Mouse (Mus musculus): ENCODE measurements around the gene Atp1a2. TPM values are rescaled to one million over a fixed set of nuclear protein-coding genes. Genes with fewer than 3 reads are reported as not detected.

Gene Atp1a2
- polyA plus RNA-seq, 1 experiment from 2014 or later: 17.6 TPM

DNA sequence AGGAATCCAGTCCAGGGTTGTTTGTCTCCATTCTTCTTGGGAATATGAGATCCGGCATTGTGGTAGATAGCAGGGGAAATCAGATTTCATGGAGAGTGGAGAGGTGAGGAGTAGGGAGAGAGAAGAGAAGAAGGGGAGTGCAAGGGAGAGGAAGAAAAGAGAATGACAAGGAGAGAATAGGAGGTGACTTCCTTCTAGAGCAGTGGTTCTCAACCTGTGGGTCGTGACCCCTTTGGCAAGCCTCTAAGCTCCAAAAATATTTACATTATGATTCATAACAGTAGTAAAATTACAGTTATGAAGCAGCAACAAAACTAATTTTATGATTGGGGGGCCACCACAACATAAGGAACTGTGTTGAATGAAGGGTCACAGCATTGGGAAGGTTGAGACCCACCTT is 35.1 kb upstream of the Atp1a2 start:
- no peak for ATAC-seq
- H3K27ac ChIP-seq: no peak overlapping the region
- no peaks in the 10 kb centered on the region for H3K27me3 ChIP-seq
- H3K9me3 ChIP-seq (replicated peaks): no peaks in the 10 kb centered on the region
- H3K36me3 ChIP-seq (ENCODE audit: poor library complexity, severe bottlenecking): no peaks in the 10 kb centered on the region
- H3K9ac ChIP-seq: no peak overlapping the region
- WGBS: 83% methylated on average over 2 of the region's 2 CpGs
- peaks cover 17% of the 10 kb centered on the region for H3K4me1 ChIP-seq
- H3K4me2 ChIP-seq: no peak overlapping the region
- H3K4me3 ChIP-seq: no peak overlapping the region

DNA sequence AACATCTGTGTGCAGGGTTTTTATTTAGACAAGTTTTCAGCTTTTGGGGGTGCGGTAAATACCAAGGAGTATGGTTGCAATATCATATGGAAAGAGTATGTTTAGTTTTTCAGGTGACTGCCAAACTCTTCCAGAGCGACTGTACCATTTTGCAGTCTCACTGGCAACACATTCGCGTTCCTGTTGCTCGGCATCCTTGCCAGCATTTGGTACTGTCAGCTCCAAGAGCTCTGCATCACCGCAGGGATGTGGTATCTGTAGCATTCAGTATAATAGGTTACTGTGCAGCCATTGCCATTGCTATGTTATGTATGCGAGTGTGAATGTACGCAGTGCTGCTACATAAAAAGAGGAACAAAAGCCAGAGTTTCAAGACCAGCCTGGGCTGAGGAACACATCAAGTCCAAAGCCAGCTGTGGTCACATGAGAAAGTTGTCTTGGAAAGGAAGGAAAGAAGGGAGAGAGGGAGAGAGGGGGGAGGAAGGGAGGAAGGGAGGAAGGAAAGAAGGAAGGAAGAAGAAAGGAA is 33.6 kb upstream of the Atp1a2 start:
- Histone ChIP-seq H3K4me1 (peaks cover 17% of the 10 kb centered on the region), H3K27me3 (peaks cover 9% of the 10 kb centered on the region; the same call in 1 of the 2 replicates), H3K4me3 (no peak overlapping the region), H3K9ac (no peak overlapping the region), H3K27ac (no peak overlapping the region), H3K36me3 (ENCODE audit: poor library complexity, severe bottlenecking) (no peaks in the 10 kb centered on the region), H3K4me2 (no peak overlapping the region), H3K9me3 (replicated peaks) (no peaks in the 10 kb centered on the region)
- no peak for ATAC-seq
- WGBS: 63% methylated on average over 8 of the region's 8 CpGs

- 76% methylated on average over 6 of the region's 6 CpGs for WGBS
- Histone ChIP-seq H3K9me3 (replicated peaks) (no peaks in the 10 kb centered on the region), H3K9ac (peak overlapping the region; percentile 40; the same call in 1 of the 2 replicates)
Observed at GRCm38 (mm10) chr1:172329616-172330015, 31.8 kb upstream of the Atp1a2 start.

DNA sequence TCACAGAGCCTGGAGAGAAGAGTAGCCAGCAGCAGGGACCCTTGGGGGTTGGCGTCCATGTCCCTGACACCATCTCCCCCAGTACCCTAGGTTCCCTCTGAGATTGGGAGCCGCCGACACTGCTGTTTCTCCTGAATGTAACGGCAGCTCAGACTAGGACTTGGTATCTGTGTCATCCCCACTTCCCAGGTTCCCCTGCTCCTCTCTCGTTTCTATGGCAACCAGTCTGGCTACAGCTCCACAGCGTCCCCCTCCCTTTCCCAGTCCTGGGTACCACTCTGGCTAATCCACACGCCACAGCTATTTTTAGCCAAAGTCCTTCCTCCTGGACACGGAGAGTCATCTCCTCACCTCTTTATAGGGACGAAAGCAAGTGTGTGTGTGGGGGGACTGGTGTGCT is 31.3 kb upstream of the Atp1a2 start, which contains the start of gene Kcnj9:
Kcnj9 (minus strand) TSS at position 188 of the 400 bp plus-strand sequence.
- Histone ChIP-seq H3K27me3 (peaks cover 19% of the 10 kb centered on the region), H3K36me3 (ENCODE audit: poor library complexity, severe bottlenecking) (no peaks in the 10 kb centered on the region), H3K27ac (peak within 1 kb of the TSS; percentile 26; the same call in 1 of the 2 replicates), H3K9ac (peak within 1 kb of the TSS; percentile 40; the same call in 1 of the 2 replicates), H3K4me2 (peak within 1 kb of the TSS; percentile 51), H3K4me1 (peaks cover 20% of the 10 kb centered on the region), H3K4me3 (peak within 1 kb of the TSS; percentile 27), H3K9me3 (replicated peaks) (no peaks in the 10 kb centered on the region)
- peak; percentile 89 for ATAC-seq
- 20% methylated on average over 9 of the region's 9 CpGs for WGBS

More at GRCm38 (mm10) chr1:172329616-172330015, 31.8 kb upstream of the Atp1a2 start:
- Histone ChIP-seq H3K4me3 (no peak overlapping the region), H3K36me3 (ENCODE audit: poor library complexity, severe bottlenecking) (no peaks in the 10 kb centered on the region), H3K4me1 (peaks cover 20% of the 10 kb centered on the region), H3K27me3 (peaks cover 19% of the 10 kb centered on the region), H3K27ac (peak overlapping the region; percentile 11; the same call in 1 of the 2 replicates), H3K4me2 (peak overlapping the region; percentile 51; the same call in 1 of the 2 replicates)
- 0 out of 2 replicates have a peak, but pooled peaks have one; percentile 1 for ATAC-seq

- 0 out of 2 replicates have a peak overlapping the region, but pooled peaks have one; percentile 16 for H3K9ac ChIP-seq
Observed at GRCm38 (mm10) chr1:172328461-172328860, 30.6 kb upstream of the Atp1a2 start.

GRCm38 (mm10) chr1:172328041-172328440 is 30.2 kb upstream of the Atp1a2 start:
- Histone ChIP-seq H3K9ac (no peak overlapping the region), H3K27ac (no peak overlapping the region), H3K27me3 (peaks cover 19% of the 10 kb centered on the region), H3K9me3 (replicated peaks) (no peaks in the 10 kb centered on the region), H3K4me3 (no peak overlapping the region), H3K4me2 (no peak overlapping the region), H3K36me3 (ENCODE audit: poor library complexity, severe bottlenecking) (no peaks in the 10 kb centered on the region), H3K4me1 (peaks cover 29% of the 10 kb centered on the region)
- no peak for ATAC-seq
- WGBS: 84% methylated on average over 3 of the region's 3 CpGs

More at GRCm38 (mm10) chr1:172328461-172328860, 30.6 kb upstream of the Atp1a2 start:
- H3K9me3 ChIP-seq (replicated peaks): no peaks in the 10 kb centered on the region
- H3K27ac ChIP-seq: no peak overlapping the region
- WGBS: 85% methylated on average over 7 of the region's 7 CpGs
- H3K4me2 ChIP-seq: peak overlapping the region; percentile 51
- no peaks in the 10 kb centered on the region for H3K36me3 ChIP-seq (ENCODE audit: poor library complexity, severe bottlenecking)
- H3K27me3 ChIP-seq: peaks cover 19% of the 10 kb centered on the region
- ATAC-seq: no peak
- H3K4me3 ChIP-seq: peak overlapping the region; percentile 27; the same call in 1 of the 2 replicates
- peaks cover 25% of the 10 kb centered on the region for H3K4me1 ChIP-seq

GRCm38 (mm10) chr1:172327206-172328001 is 29.5 kb upstream of the Atp1a2 start:
- Histone ChIP-seq H3K4me3 (no peak overlapping the region), H3K27ac (no peak overlapping the region), H3K4me1 (peaks cover 35% of the 10 kb centered on the region), H3K9ac (no peak overlapping the region), H3K9me3 (replicated peaks) (no peaks in the 10 kb centered on the region), H3K36me3 (ENCODE audit: poor library complexity, severe bottlenecking) (0 out of 2 replicates have a peak, but pooled peaks cover 2% of the 10 kb centered on the region), H3K27me3 (peaks cover 19% of the 10 kb centered on the region), H3K4me2 (no peak overlapping the region)
- ATAC-seq: no peak
- WGBS: 92% methylated on average over 16 of the region's 16 CpGs

- H3K27ac ChIP-seq: no peak overlapping the region
- H3K4me1 ChIP-seq: peaks cover 38% of the 10 kb centered on the region
- peak overlapping the region; percentile 46 for H3K4me3 ChIP-seq
- peaks cover 19% of the 10 kb centered on the region for H3K27me3 ChIP-seq
- ATAC-seq: no peak
- no peaks in the 10 kb centered on the region for H3K9me3 ChIP-seq (replicated peaks)
- 69% methylated on average over 11 of the region's 11 CpGs for WGBS
- H3K36me3 ChIP-seq (ENCODE audit: poor library complexity, severe bottlenecking): peaks cover 9% of the 10 kb centered on the region
- peak overlapping the region; percentile 74 for H3K4me2 ChIP-seq
- H3K9ac ChIP-seq: 0 out of 2 replicates have a peak overlapping the region, but pooled peaks have one; percentile 58
Observed at GRCm38 (mm10) chr1:172326684-172327083, 28.8 kb upstream of the Atp1a2 start.

DNA sequence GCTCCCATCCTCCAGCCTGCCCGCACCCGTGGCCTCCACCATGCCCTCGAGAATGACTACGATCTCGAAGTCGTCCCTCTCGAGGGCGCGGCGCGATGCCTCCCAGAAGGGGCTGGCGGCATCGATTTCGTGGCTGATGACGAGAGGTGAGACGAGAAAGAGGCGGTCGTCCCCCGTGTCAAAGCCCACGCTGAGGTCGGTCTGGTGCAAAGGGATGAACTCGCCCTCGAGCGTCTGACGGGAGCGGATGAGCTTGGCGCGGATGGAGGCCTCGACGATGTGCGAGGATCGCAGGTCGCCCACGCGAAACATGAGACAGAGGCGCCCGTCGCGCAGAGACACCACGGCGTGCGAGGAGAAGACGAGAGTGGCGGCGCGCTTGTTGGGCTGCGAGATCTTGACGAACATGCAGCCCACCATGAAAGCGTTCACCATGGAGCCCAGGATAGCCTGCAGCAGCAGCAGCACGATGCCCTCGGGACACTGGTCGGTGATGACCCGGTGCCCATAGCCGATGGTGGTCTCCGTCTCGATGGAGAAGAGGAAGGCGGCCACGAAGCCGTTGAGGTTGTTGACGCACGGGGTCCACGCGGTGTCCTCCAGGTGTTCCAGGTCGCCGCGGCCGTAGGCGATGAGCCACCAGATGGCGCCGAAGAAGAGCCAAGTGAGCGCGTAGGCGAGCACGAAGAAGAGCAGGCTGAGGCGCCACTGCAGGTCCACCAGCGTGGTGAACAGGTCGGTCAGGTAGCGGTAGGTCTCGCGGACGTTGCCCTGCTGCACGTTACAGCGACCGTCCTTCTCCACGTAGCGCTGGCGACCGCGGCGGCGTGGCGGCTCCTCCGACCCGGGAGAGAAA is 28.0 kb upstream of the Atp1a2 start:
- no peaks in the 10 kb centered on the region for H3K9me3 ChIP-seq (replicated peaks)
- ATAC-seq: peak; percentile 30; the same call in 1 of the 2 replicates
- peaks cover 17% of the 10 kb centered on the region for H3K36me3 ChIP-seq (ENCODE audit: poor library complexity, severe bottlenecking)
- peak overlapping the region; percentile 58 for H3K9ac ChIP-seq
- peak overlapping the region; percentile 46 for H3K4me3 ChIP-seq
- WGBS: 26% methylated on average over 87 of the region's 94 CpGs
- H3K4me1 ChIP-seq: peaks cover 45% of the 10 kb centered on the region
- H3K27ac ChIP-seq: no peak overlapping the region
- peak overlapping the region; percentile 74 for H3K4me2 ChIP-seq
- peaks cover 19% of the 10 kb centered on the region for H3K27me3 ChIP-seq

GRCm38 (mm10) chr1:172324725-172325124 is 26.9 kb upstream of the Atp1a2 start:
- H3K9ac ChIP-seq: no peak overlapping the region
- H3K9me3 ChIP-seq (replicated peaks): no peaks in the 10 kb centered on the region
- WGBS: 13% methylated on average over 7 of the region's 7 CpGs
- H3K36me3 ChIP-seq (ENCODE audit: poor library complexity, severe bottlenecking): peaks cover 28% of the 10 kb centered on the region
- H3K4me2 ChIP-seq: no peak overlapping the region
- peak; percentile 16 for ATAC-seq
- 0 out of 2 replicates have a peak overlapping the region, but pooled peaks have one; percentile 10 for H3K27ac ChIP-seq
- H3K27me3 ChIP-seq: peaks cover 19% of the 10 kb centered on the region
- no peak overlapping the region for H3K4me3 ChIP-seq
- peaks cover 56% of the 10 kb centered on the region for H3K4me1 ChIP-seq

GRCm38 (mm10) chr1:172323801-172324359 is 26.0 kb upstream of the Atp1a2 start:
- ATAC-seq: no peak
- WGBS: 54% methylated on average over 6 of the region's 6 CpGs
- Histone ChIP-seq H3K27me3 (peaks cover 19% of the 10 kb centered on the region), H3K4me1 (peaks cover 56% of the 10 kb centered on the region), H3K4me2 (no peak overlapping the region), H3K4me3 (no peak overlapping the region), H3K27ac (peak overlapping the region; percentile 40), H3K36me3 (ENCODE audit: poor library complexity, severe bottlenecking) (peaks cover 36% of the 10 kb centered on the region), H3K9ac (peak overlapping the region; percentile 37), H3K9me3 (replicated peaks) (no peaks in the 10 kb centered on the region)

Measured in forebrain, embryonic 13.5 days (tissue).